Mouse (Mus musculus) forebrain, embryonic 15.5 days (tissue): Measurements from ENCODE around the gene Prss33. TPM values are rescaled to one million over a fixed set of nuclear protein-coding genes. Genes with fewer than 3 reads are reported as not detected.

Experiments
- ATAC-seq: fragments of 200-750 bp; cut with Nextera tagmentation; replicated peaks from 2 replicates; pipeline ENCODE4 v1.8.0; 2017; ENCODE audit warnings: mild to moderate bottlenecking, moderate TSS enrichment, moderate library complexity
- H3K27ac ChIP-seq: fragments of 300-500 bp; sonication (generic); replicated peaks from 2 replicates; pipeline ENCODE4 v1.5.1; 2015; ENCODE audit warnings: mild to moderate bottlenecking, inconsistent platforms
- H3K27me3 ChIP-seq: fragments of 300-500 bp; sonication (generic); 2 replicates; pipeline ENCODE4 v1.6.1; 2015; ENCODE audit warnings: inconsistent platforms
- H3K36me3 ChIP-seq: fragments of 300-500 bp; sonication (generic); 2 replicates; pipeline ENCODE4 v1.6.1; 2015; ENCODE audit warnings: mild to moderate bottlenecking, inconsistent platforms
- H3K4me1 ChIP-seq: fragments of 300-500 bp; sonication (generic); 2 replicates; pipeline ENCODE4 v1.6.1; 2015; ENCODE audit warnings: inconsistent platforms
- H3K4me2 ChIP-seq: fragments of 300-500 bp; sonication (generic); replicated peaks from 2 replicates; pipeline ENCODE4 v1.6.1; 2015; ENCODE audit warnings: mild to moderate bottlenecking, inconsistent platforms
- H3K4me3 ChIP-seq: fragments of 300-500 bp; sonication (generic); 2 replicates; pipeline ENCODE4 v1.5.1; 2015; ENCODE audit warnings: mild to moderate bottlenecking, inconsistent platforms
- H3K9ac ChIP-seq: fragments of 300-500 bp; sonication (generic); replicated peaks from 2 replicates; pipeline ENCODE4 v1.6.1; 2015; ENCODE audit warnings: mild to moderate bottlenecking, inconsistent platforms
- H3K9me3 ChIP-seq: fragments of 300-500 bp; sonication (generic); 2 replicates; pipeline ENCODE4 v1.6.1; 2016; ENCODE audit warnings: inconsistent platforms
- WGBS: fragments of 180-500 bp; shearing (Covaris S2); methylation state at CpG from one replicate; pipeline ENCODE4 v1.1.7; 2015; ENCODE audit warnings: mixed read lengths; 5-methylcytosine and 5-hydroxymethylcytosine counted together
- microRNA-seq: library from miRNA; unstranded; fragments of <30 nt; microRNA quantifications from one replicate; pipeline ENCODE4, GENCODE M21; 2016
- polyA plus RNA-seq: library from polyadenylated mRNA; unstranded; fragments of >200 nt; fragmentation: Nextera tagmentation; extraction: Ambion mirVana; gene quantifications from 2 replicates; pipeline ENCODE4 v1.2.1, GENCODE M21; 2015

The Prss33 gene
- polyA plus RNA-seq, 1 experiment from 2014 or later: not detected

DNA sequence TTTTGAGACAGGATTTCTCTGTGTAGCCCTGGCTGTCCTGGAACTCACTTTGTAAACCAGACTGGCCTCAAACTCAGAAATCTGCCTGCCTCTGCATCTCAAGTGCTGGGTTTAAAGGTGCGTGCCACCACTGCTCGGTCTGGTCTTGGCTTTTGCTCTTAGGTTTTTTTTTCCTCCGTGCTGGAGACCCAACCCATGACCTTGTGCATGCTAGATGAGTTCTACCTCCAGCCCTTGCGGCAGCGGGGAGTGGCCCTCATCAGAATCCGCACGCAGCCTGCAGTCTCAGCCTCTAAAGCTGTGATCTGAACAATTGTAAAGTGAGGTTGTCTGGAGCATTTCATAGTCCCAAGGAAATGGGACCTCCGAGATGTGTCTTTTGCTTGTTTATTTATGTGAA is 40.5 kb downstream of the Prss33 start:
- WGBS: 96% methylated on average over 8 of the region's 8 CpGs
- Histone ChIP-seq H3K36me3 (no peaks in the 10 kb centered on the region), H3K4me1 (peaks cover 13% of the 10 kb centered on the region), H3K9me3 (no peaks in the 10 kb centered on the region), H3K9ac (no peak overlapping the region), H3K4me2 (no peak overlapping the region), H3K27ac (no peak overlapping the region), H3K27me3 (no peaks in the 10 kb centered on the region), H3K4me3 (no peak overlapping the region)
- no peak for ATAC-seq

DNA sequence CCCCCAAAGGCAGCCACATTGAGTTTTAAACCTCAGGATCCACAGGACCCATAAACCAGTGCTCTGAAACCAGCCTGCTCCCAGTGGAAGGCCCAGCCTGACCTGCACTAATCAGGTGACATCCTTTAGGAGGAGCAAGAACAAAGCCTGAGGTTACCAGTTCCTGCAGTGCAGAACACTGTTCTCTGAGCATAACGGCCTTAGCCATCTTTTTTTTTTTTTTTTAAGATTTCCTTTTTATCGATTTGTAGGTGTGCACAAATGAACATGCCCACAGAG is 44.8 kb downstream of the Prss33 start:
- no peak for ATAC-seq
- no peaks in the 10 kb centered on the region for H3K27me3 ChIP-seq
- H3K36me3 ChIP-seq: no peaks in the 10 kb centered on the region
- peak overlapping the region; percentile 69 for H3K4me2 ChIP-seq
- 54% methylated on average over 2 of the region's 2 CpGs for WGBS
- H3K27ac ChIP-seq: peak overlapping the region; percentile 83
- H3K4me1 ChIP-seq: peaks cover 26% of the 10 kb centered on the region
- no peaks in the 10 kb centered on the region for H3K9me3 ChIP-seq
- H3K4me3 ChIP-seq: peak overlapping the region; percentile 41
- H3K9ac ChIP-seq: peak overlapping the region; percentile 66

DNA sequence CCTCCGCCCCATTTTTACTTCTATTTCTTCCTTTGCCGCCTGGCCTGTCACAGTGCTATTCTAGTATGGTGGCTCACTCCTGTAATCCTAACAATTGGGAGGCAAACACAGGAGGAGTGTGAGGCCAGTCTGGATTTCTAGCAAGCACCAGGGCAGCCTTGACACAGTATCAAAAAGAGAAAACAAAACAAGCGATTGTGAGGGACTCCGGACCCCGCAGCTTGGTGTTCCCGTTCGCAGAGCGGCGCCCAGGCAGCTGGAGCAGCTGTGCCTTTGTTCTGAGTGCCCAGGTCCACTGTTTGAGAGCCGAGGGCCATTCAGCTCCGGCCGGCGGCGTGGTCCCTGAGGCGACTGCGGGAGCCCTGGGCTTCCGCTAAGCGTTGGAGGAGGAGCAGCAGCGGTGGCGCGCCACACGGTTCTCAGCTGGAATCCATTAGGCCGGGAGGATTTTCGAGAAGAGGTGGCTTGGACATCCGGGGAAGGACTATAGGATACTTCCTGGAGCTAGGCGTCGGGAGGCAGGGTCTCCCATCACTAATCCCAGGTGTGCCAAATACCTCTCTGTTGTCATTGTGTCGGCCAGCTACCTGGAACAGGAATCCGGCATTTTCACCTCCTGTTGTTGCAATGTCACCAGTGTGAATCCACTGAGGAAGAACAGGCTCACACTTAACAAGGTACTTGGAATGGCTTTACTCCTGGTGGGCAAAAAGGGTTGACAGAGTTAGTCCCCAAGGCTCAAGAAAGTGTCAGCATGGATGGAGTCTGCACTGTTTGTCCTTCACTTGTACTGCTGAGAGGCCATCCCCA is 45.4 kb downstream of the Prss33 start, which contains the start of gene Srrm2:
Gene Srrm2 (plus strand): TSS at position 264 of the 810 bp plus-strand sequence.
- Histone ChIP-seq H3K36me3 (no peaks in the 10 kb centered on the region), H3K4me2 (peak within 1 kb of the TSS; percentile 69), H3K9ac (peak within 1 kb of the TSS; percentile 66), H3K27ac (peak within 1 kb of the TSS; percentile 83), H3K4me3 (peak within 1 kb of the TSS; percentile 41), H3K27me3 (no peaks in the 10 kb centered on the region), H3K4me1 (peaks cover 27% of the 10 kb centered on the region), H3K9me3 (no peaks in the 10 kb centered on the region)
- 1% methylated on average over 29 of the region's 29 CpGs for WGBS
- peak; percentile 18; the same call in 1 of the 2 replicates for ATAC-seq

DNA sequence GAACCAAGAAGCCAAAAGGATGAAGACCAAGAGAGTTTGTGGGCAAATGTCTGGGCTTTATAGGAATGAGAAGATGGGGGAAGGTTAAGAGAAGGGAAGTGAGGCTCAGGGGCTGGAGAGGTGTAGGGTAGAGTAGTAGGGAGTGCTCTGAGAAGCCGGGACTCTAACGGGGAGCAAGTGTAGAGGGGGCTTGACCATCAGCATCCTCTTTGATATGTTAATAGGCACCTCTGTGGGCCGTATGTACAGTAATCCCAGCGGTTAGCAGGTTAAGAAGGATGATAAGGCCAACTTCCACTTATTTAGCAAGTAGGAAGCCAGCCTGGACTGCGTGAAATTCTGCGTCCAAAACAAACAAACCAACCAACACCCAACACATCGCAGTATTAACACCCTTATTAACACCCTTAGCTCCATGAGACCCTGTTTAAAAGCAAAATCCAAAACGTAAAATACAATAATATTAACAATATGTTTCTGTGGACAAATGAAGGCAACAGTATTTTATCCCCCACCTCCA is 46.0 kb downstream of the Prss33 start:
- H3K27me3 ChIP-seq: no peaks in the 10 kb centered on the region
- no peaks in the 10 kb centered on the region for H3K36me3 ChIP-seq
- H3K9me3 ChIP-seq: no peaks in the 10 kb centered on the region
- peak overlapping the region; percentile 41 for H3K4me3 ChIP-seq
- H3K27ac ChIP-seq: peak overlapping the region; percentile 83
- peak overlapping the region; percentile 66 for H3K9ac ChIP-seq
- WGBS: 13% methylated on average over 8 of the region's 8 CpGs
- ATAC-seq: no peak
- H3K4me1 ChIP-seq: peaks cover 33% of the 10 kb centered on the region
- peak overlapping the region; percentile 69 for H3K4me2 ChIP-seq

DNA sequence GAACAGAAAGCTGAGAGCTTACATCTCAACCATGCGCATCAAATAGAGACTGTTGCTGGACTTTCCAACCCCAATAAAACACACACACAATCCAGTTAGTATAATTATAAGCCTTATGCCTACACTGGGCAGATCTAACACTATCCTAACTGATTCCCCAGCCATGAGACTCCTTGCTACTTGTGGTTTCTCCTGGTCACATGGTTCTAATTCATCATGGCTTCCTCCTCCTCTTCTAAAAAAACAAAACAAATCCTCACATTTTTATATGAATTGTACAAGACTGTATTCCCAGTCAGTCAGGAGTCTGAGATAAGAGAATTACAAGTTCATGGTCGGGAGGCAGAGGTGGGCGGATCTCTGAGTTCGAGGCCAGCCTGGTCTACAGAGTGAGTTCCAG is 46.9 kb downstream of the Prss33 start:
- H3K4me1 ChIP-seq: peaks cover 33% of the 10 kb centered on the region
- H3K9ac ChIP-seq: no peak overlapping the region
- no peaks in the 10 kb centered on the region for H3K36me3 ChIP-seq
- H3K4me2 ChIP-seq: no peak overlapping the region
- H3K9me3 ChIP-seq: no peaks in the 10 kb centered on the region
- no peak overlapping the region for H3K4me3 ChIP-seq
- ATAC-seq: no peak
- WGBS: 90% methylated on average over 4 of the region's 4 CpGs
- H3K27me3 ChIP-seq: no peaks in the 10 kb centered on the region
- H3K27ac ChIP-seq: no peak overlapping the region

DNA sequence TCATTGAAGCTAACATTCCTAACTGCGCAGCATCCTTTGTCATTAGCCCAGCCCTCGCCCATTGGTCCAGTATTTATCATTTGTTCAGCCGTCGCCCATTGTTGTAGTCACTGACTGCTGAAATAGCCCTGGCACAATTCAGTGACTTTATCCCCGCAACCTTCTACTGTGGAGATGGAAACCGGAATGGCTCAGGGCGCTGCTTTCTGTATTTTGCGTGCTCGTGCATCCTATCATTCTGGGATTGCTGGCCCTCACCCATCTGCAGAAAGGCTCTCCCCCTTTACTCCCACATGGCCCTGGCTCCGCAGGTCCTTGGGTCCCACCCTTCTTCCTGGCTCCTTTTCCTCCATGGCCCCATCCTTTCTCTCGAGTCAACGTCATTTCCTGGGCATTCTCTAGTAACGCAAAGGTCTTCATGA is 49.3 kb downstream of the Prss33 start:
- Histone ChIP-seq H3K9me3 (no peaks in the 10 kb centered on the region), H3K4me2 (peak overlapping the region; percentile 63), H3K9ac (peak overlapping the region; percentile 57), H3K4me3 (peak overlapping the region; percentile 50), H3K27me3 (no peaks in the 10 kb centered on the region), H3K27ac (peak overlapping the region; percentile 85), H3K36me3 (no peaks in the 10 kb centered on the region), H3K4me1 (peaks cover 31% of the 10 kb centered on the region)
- 8% methylated on average over 13 of the region's 13 CpGs for WGBS
- ATAC-seq: peak; percentile 52

DNA sequence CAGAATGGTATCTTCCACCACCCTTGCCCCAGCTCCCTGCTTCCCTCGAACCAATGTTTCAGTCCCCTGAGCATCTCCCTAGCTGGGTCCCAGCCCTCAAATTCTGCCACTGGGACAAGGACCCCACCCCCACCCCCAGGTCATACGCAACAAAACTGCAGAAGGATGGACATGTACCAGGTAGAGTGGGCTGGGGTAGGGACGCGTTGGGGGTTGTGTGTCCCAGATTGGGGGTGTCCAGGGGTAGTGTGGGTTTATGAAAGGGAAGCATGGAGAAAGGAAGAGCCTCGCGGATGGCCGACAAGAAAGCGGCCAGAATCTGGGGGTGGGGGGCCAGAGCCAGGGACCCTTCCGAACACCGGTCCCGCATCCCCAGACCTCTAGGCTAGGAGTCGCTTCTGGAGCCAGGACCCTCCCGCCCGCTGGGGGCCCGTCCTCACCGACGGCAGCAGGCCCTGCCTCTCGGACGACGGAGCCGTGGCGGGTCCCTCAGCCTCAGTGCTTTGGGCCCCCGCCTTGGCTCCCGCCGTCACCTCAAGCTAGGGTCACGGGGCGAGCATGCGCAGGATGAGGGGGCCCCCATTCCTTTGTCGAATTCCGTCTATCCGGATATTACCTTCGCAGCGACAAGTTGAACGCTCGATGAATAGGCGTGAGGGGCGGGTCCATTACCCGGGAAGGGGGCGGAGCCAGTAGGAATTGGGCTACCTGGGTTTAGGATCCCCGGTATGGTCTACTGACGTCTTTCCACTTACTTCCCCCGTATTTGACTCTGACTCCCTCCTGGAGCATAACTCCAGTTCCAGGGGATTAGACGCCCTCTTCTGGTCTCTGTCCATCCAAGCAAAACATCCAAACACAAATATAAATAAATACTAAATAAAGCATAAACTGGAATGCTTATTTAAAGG is 50.0 kb downstream of the Prss33 start, which contains the start of gene Flywch2:
Gene Flywch2 (minus strand): TSS at position 521 of the 911 bp plus-strand sequence.
- Histone ChIP-seq H3K4me3 (peak within 1 kb of the TSS; percentile 50), H3K9me3 (no peaks in the 10 kb centered on the region), H3K9ac (peak within 1 kb of the TSS; percentile 57), H3K4me2 (peak within 1 kb of the TSS; percentile 63), H3K4me1 (peaks cover 25% of the 10 kb centered on the region), H3K27me3 (no peaks in the 10 kb centered on the region), H3K36me3 (no peaks in the 10 kb centered on the region), H3K27ac (peak within 1 kb of the TSS; percentile 85)
- peak; percentile 84 for ATAC-seq
- WGBS: 2% methylated on average over 43 of the region's 43 CpGs

DNA sequence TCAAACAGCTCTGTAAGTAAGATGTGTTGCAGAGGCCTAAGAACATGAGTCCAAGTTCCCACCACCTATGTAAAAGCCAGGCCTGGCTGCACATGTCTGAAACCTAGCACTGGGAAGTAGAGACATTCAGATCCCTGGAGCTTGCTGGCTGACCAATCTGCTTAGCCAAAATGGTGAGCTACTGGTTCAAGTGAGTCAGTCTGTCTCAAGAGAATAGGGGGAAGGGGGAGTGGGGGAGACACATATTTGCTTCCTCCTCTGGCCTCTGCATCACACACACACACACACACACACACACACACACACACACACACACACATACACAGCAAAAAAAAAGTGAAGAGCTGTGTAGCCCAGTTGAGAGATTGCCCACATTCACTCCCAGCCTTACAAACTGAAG is 52.5 kb downstream of the Prss33 start:
- Histone ChIP-seq H3K9me3 (no peaks in the 10 kb centered on the region), H3K36me3 (no peaks in the 10 kb centered on the region), H3K27ac (no peak overlapping the region), H3K27me3 (no peaks in the 10 kb centered on the region), H3K4me1 (peaks cover 12% of the 10 kb centered on the region), H3K9ac (no peak overlapping the region), H3K4me2 (no peak overlapping the region), H3K4me3 (no peak overlapping the region)
- ATAC-seq: no peak

Small RNA genes lying within 50 kb of the gene (microRNA-seq; reads per million reads assigned to microRNA genes)
- gene Mir5125: 1.8 reads per million

Other genes with a start within 250 kb of the Prss33 start
- 26.9 and 30.2 TPM in 2 replicates for gene Zfp13, start 236.6 kb downstream of the Prss33 start, polyA plus RNA-seq
- gene Zscan10, start 235.2 kb downstream of the Prss33 start, polyA plus RNA-seq: not detected in 2 replicates
- 1.3 and 1.7 TPM in 2 replicates for gene Mmp25, start 190.8 kb downstream of the Prss33 start, polyA plus RNA-seq
- gene Bicdl2, start 175.6 kb downstream of the Prss33 start, polyA plus RNA-seq: 0.22 TPM in 1 of 2 replicates, not detected in the other
- 90.3 and 92.0 TPM in 2 replicates for gene Hcfc1r1, start 162.5 kb downstream of the Prss33 start, polyA plus RNA-seq
- gene Thoc6, start 162.2 kb downstream of the Prss33 start, polyA plus RNA-seq: 39.4 and 39.5 TPM in 2 replicates
- 3.6 and 5.5 TPM in 2 replicates for gene Tnfrsf12a, start 158.6 kb downstream of the Prss33 start, polyA plus RNA-seq
- gene Cldn6, start 156.8 kb downstream of the Prss33 start, polyA plus RNA-seq: 0.42 and 0.50 TPM in 2 replicates
- gene Cldn9, start 152.0 kb downstream of the Prss33 start, polyA plus RNA-seq: 1.2 TPM in 2 replicates
- not detected in 2 replicates for gene 1520401A03Rik, start 113.3 kb downstream of the Prss33 start, polyA plus RNA-seq
- 26.7 and 28.4 TPM in 2 replicates for gene Pkmyt1, start 109.7 kb downstream of the Prss33 start, polyA plus RNA-seq
- gene Paqr4, start 95.2 kb downstream of the Prss33 start, polyA plus RNA-seq: 39.4 and 39.7 TPM in 2 replicates
- gene Kremen2, start 90.2 kb downstream of the Prss33 start, polyA plus RNA-seq: 0.48 and 0.50 TPM in 2 replicates
- 162 and 164 TPM in 2 replicates for gene Flywch1, start 64.5 kb downstream of the Prss33 start, polyA plus RNA-seq
- gene Flywch2, start 50.0 kb downstream of the Prss33 start, polyA plus RNA-seq: 30.7 and 31.9 TPM in 2 replicates
- gene Srrm2, start 45.5 kb downstream of the Prss33 start, polyA plus RNA-seq: 562 and 569 TPM in 2 replicates
- gene Elob, start 6.9 kb downstream of the Prss33 start, polyA plus RNA-seq: 1,149 and 1,206 TPM in 2 replicates
- gene Prss32, start 7.8 kb upstream of the Prss33 start, polyA plus RNA-seq: not detected in 2 replicates
- gene Prss41, start 8.1 kb upstream of the Prss33 start, polyA plus RNA-seq: 0.52 and 1.0 TPM in 2 replicates
- not detected in 2 replicates for gene Prss21, start 32.0 kb upstream of the Prss33 start, polyA plus RNA-seq
- gene Dcpp1, start 44.8 kb upstream of the Prss33 start, polyA plus RNA-seq: not detected in 2 replicates
- gene Dcpp2, start 44.8 kb upstream of the Prss33 start, polyA plus RNA-seq: not detected in 2 replicates
- gene Dcpp3, start 81.4 kb upstream of the Prss33 start, polyA plus RNA-seq: not detected in 2 replicates
- not detected in 2 replicates for gene Sbp, start 105.6 kb upstream of the Prss33 start, polyA plus RNA-seq
- gene Sbpl, start 119.2 kb upstream of the Prss33 start, polyA plus RNA-seq: not detected in 2 replicates
- not detected in 2 replicates for gene Prss30, start 144.5 kb upstream of the Prss33 start, polyA plus RNA-seq
- gene Prss22, start 162.0 kb upstream of the Prss33 start, polyA plus RNA-seq: not detected in 2 replicates
- gene Prss27, start 202.1 kb upstream of the Prss33 start, polyA plus RNA-seq: 0.23 and 0.24 TPM in 2 replicates
- gene Kctd5, start 237.4 kb upstream of the Prss33 start, polyA plus RNA-seq: 89.8 and 92.4 TPM in 2 replicates